Mouse (Mus musculus) adrenal gland, postnatal 4 days (tissue): Measurements from ENCODE around the gene Mfap1a. TPM values are rescaled to one million over a fixed set of nuclear protein-coding genes. Genes with fewer than 3 reads are reported as not detected.
A peak's percentile ranks its signal among the peaks of the same experiment; 100 is the strongest.

Source experiments
- DNase-seq, 2 experiments: peaks; one replicate each; pipeline ENCODE4 v3.0.0; 2021 to 2022; ENCODE audit warnings: low spot score in 2 of 2, mixed read lengths in 2 of 2
- microRNA-seq: library from miRNA; unstranded; fragments of <30 nt; microRNA quantifications from one replicate; pipeline ENCODE4 v1.2.0, GENCODE M21; 2021
- total RNA-seq, 2 experiments: library from RNA; stranded (reverse); gene quantifications; 2 replicates each; pipeline ENCODE4 v1.2.3; 2021

Mfap1a gene
- total RNA-seq, 2 experiments from 2014 or later, result 29.0 to 32.5 TPM

DNA sequence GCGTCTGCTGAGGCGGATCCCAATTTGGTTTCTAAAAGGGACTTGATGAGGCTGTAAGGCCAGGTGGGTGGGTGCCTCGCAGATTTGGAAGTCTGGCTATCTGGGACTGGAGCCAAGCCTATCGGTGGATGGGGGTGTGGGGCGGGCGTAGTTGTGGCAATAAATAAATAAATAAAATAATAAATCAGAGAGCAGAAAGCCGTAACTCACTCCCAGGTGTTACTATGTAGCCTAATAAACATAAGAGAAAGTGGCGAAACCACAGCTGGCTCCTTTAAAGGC lies 63.5 kb downstream of the Mfap1a start:
- DNase-seq, result no peak

DNA sequence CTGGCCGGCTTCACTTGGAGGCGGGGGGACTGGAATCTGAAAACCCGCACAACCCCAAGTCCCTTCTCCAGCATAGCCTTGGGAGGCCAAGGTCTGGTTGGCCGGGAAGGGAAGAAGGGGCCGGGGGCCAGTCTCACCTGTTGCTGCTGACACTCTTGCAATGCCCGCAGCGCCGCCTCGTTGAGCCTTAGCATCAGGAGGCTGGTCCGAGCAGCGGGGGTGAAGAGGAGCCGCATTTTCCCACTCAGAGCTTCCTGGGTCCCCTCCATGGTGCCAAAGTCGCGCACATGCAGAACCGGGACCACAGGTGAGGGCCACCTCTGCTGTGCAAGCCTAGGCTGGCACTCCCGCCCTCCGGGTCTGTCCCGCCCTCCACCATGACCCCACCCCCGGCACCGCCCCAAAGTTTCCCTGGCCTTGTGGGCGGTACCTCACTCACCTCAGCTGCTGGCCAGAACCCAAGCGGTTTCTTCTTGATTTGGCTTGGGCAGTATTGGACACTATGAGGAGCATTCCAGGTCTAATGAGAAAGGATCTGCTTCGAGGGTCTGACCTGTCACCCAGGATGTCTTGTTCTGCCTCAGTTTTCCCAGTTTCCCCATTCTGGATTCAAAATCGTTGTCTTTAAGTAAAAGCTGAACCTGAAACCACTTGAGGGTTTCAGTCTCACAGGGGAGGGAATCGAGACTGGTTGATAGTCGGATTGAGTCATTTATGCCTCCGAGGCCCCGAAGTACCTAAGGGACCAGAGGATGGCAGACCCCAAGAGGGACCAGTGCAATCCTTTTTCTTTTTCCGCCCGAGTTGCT lies 64.0 kb downstream of the Mfap1a start:
- DNase-seq, result peak in 1 of 2 experiments; percentile 55

Small RNA genes within 50 kb of the gene (microRNA-seq; reads per million reads assigned to microRNA genes)
- not detected for gene Gm22953

Other genes with a start within 250 kb of the Mfap1a start
- gene Trp53bp1, start 235.3 kb downstream of the Mfap1a start, total RNA-seq, result 100 to 1,000 TPM in 1 of 2 experiments, 10 to 100 TPM in 1; 99.2 to 105 TPM
- 10 to 100 TPM; 10.8 to 13.3 TPM for gene Map1a, start 217.1 kb downstream of the Mfap1a start, total RNA-seq
- 10 to 100 TPM; 26.1 to 28.0 TPM for gene Ppip5k1, start 151.3 kb downstream of the Mfap1a start, total RNA-seq
- gene Ckmt1, start 149.0 kb downstream of the Mfap1a start, total RNA-seq, result 10 to 100 TPM; 10.5 to 15.2 TPM
- gene Strc, start 119.5 kb downstream of the Mfap1a start, total RNA-seq, result not detected
- 100 to 1,000 TPM; 400 to 403 TPM for gene Pdia3, start 92.9 kb downstream of the Mfap1a start, total RNA-seq
- 1 to 10 TPM; 3.9 to 5.3 TPM for gene Catsper2, start 92.9 kb downstream of the Mfap1a start, total RNA-seq
- 1 to 10 TPM; 1.3 to 2.0 TPM for gene Ell3, start 62.4 kb downstream of the Mfap1a start, total RNA-seq
- 100 to 1,000 TPM; 285 to 301 TPM for gene Serf2, start 57.5 kb downstream of the Mfap1a start, total RNA-seq
- gene Hypk, start 53.4 kb downstream of the Mfap1a start, total RNA-seq, result 10 to 100 TPM; 35.6 to 40.2 TPM
- gene Serinc4, start 49.9 kb downstream of the Mfap1a start, total RNA-seq, result 1 to 10 TPM in 1 of 2 experiments, under 1 TPM in 1; 0.54 to 1.0 TPM
- 10 to 100 TPM; 28.5 to 31.8 TPM for gene Mfap1b, start 32.6 kb downstream of the Mfap1a start, total RNA-seq
- gene Wdr76, start 58 bp upstream of the Mfap1a start, total RNA-seq, result 10 to 100 TPM; 12.0 to 13.6 TPM